Mouse (Mus musculus) megakaryocyte-erythroid progenitor cell, adult 5-6 weeks (primary cell): ENCODE results near the gene Trabd2b. TPM values are rescaled to one million over a fixed set of nuclear protein-coding genes. Genes with fewer than 3 reads are reported as not detected.

Experiments used
- ATAC-seq: replicated peaks from 2 replicates; pipeline ENCODE4 v1.8.0; 2016; ENCODE audit warnings: mild to moderate bottlenecking, inconsistent platforms; ENCODE audit not compliant: severe bottlenecking, poor library complexity, low FRiP score, low TSS enrichment
- total RNA-seq, 2 experiments: library from RNA; stranded (forward) in 1 of 2; stranded (reverse) in 1 of 2; fragments of 200-1000, 215-1000 nt in 1 of 2; fragments of >200 nt in 1 of 2; fragmentation: Nextera tagmentation in 1 of 2; gene quantifications; 2 replicates each; pipeline ENCODE4 v1.2.3; 2014 to 2017

Gene Trabd2b
- total RNA-seq, 2 experiments from 2014 or later = not detected

- ATAC-seq = no peak
Measured at GRCm38 (mm10) chr4:114518571-114518970, 112.0 kb downstream of the Trabd2b start.

GRCm38 (mm10) chr4:114519321-114519720 is 112.8 kb downstream of the Trabd2b start:
- ATAC-seq = no peak

GRCm38 (mm10) chr4:114519966-114520365 is 113.4 kb downstream of the Trabd2b start:
- ATAC-seq = no peak

DNA sequence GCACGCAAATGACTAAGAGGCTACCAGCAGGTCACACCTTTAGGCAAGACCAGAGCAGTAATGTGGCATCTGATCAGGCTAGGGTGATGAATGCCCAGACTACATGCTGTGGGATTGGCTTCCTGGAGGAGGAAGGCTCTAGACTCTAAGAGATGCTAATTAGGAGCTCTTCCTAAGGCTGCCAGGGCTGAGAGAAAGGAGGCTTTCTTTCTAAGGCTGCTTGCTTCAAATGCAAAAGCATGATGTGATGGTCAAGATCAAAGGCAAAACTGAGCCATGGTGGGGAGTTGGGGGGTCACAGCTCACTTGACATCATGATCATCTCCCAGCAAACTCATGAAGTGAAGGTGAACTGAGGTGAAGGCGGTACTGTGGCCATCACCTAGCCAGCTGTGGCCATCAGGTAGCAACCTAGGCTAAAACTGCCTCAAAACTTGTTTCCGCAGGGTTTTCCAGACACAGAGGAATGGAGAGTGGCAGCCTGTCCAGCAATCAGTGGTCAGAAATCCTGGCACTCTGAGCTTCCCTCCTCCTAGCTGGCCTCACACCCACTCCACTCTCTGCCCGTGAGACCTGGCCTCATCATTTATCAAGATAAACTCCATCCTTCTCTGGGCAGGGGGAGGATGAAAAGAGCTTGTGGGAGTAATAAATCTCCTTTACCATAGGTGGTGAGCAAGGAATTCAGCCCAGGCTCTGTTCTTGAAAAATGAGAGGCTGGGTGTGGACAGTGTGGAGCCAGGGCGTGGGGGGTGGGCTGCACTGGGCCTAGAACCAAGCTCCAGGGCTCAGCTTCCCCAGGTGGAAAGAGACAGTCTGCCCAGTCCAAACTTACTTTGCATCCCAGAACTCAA is 117.0 kb downstream of the Trabd2b start:
- ATAC-seq = no peak

- no peak for ATAC-seq
Measured at GRCm38 (mm10) chr4:114531591-114531990, 125.1 kb downstream of the Trabd2b start.

GRCm38 (mm10) chr4:114533894-114534754 is 127.6 kb downstream of the Trabd2b start:
- ATAC-seq = no peak

DNA sequence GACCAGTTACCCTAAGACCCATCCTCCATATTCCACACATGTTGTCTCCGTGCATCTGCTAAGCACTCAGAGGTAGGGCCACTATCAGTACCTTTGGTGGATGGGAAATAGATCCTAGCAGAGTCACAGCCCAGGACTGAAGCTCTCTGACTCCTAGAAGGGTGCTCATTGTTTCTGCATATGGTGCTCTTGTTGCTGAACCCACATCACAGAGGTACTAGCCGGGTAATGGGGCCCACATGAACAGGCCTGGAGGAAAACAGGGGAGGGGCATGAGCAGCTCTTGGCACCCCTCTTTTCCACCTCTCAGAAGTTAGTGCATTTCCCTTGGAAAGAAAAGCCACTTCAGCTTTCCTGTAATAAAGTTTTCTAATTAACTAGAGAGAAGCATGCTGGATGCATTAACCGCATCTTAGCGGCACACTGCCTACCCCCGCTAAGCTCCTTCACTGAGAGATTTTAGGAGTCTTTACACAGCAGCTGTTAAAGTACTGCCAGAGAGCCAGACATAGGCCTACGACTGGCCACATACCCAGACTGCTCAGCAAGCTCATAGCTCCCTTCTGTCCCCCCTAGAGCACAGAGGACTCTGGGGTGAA is 131.0 kb downstream of the Trabd2b start:
- ATAC-seq = no peak

GRCm38 (mm10) chr4:114540031-114540430 is 133.5 kb downstream of the Trabd2b start:
- ATAC-seq = no peak

DNA sequence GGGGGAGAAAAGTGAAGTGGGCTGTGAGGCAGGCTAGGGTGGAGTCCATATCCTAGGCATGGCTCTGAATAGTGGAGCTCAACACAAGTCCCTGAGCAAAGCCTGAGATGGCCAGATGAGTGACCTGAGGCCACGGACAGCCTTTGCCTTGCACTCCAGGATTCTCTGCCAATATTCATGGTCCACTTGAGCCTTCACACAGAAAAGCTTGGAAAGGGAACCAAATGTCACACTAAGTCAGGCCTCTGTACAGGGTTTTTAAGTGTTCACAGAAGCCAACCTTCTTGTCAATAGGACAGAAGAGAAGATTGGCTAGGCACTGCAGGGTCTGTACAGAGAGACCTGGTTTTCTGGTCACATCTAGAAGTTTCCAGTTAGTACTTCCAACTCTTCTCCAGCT is 134.7 kb downstream of the Trabd2b start:
- ATAC-seq = no peak

DNA sequence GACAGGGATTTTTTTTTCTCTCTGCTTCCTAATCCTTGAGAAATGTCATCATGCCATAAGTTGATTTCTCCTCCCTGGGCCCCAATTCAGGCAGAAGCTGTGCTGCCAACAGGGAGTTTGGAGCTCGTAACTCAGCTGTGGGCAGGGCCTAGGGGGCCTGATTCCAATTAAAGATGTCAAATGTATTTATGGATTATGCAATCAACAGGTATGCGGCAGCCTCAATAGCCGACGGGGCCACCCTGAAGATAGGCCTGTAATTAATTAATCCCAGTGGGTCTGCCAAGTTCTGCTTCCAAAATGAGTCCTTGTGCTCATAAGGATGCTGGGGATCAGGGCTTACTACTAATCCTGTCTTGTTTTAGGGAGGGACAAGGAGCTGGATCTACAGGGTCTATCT is 135.6 kb downstream of the Trabd2b start:
- no peak for ATAC-seq

DNA sequence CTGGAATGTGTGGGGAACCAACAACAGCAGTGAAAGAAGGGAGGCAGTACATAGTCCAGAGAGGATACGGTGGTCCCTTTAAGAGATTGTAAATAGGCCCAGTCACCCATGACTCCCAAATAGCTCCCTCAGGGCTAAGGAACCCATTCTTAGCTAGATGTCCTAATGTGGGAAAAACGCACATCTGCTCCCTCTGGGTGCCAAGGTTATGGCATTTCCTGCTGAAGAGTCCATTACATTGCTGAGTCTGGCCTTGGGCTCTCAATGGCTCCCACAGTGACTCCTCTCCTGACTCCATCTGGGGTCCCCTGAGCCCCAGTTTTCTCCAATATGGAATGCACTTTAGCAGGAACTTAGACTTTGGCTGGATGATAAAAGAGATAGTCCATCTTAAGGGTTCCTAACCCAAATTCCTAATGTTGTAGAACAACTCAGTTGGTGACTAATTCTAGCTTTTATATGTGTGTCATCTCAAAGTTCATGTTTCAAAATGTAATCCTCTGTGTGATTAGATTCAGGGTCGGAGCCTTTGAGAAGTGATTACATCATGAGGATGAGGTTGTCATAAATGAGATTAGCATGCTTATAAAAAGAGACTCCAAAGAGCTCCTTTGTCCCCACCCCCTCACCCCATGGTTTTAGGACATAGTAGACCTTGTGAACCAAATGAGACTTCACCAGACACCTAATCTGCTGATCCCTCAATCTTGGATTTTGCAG is 139.1 kb downstream of the Trabd2b start:
- ATAC-seq = no peak

DNA sequence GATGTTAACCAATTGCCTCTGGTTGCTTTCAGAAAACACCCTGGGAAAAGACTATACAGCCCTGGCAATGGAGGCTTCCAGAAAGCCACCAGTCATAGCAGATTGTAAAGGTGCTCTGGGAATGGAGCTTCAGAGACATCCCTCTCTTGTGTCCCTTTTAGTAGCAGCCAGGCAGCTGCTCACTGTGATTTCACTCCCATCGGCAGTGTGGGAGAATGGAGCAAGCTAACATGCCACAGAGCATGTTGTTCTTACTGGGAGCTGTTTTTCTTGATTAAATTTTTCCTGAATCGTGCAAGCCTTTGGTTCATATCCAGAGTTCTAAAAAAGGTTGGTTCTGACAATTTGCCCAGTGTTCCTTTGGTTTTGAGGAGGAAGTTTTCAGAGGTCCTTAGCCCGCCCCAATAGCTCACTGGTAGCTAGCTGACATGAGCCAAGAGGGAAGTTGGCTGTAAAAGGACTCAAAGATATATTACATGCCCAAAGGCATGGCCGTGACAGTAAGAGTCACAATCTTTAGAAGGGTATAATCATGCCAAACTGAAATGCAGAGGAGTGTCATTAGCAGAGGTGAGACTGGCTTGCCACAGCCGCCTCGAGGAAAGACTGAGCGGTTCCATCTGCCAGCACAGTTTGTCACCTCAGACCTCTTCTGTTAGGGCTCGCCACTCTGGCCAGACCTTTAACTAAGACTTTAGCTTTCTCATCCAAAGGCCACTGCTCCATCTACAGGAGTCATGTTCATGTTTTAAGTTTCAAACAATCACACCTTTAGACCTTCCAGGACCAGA is 141.3 kb downstream of the Trabd2b start:
- ATAC-seq = no peak

GRCm38 (mm10) chr4:114549487-114549886 is 143.0 kb downstream of the Trabd2b start:
- peak; percentile 57; the same call in 1 of the 2 replicates for ATAC-seq

DNA sequence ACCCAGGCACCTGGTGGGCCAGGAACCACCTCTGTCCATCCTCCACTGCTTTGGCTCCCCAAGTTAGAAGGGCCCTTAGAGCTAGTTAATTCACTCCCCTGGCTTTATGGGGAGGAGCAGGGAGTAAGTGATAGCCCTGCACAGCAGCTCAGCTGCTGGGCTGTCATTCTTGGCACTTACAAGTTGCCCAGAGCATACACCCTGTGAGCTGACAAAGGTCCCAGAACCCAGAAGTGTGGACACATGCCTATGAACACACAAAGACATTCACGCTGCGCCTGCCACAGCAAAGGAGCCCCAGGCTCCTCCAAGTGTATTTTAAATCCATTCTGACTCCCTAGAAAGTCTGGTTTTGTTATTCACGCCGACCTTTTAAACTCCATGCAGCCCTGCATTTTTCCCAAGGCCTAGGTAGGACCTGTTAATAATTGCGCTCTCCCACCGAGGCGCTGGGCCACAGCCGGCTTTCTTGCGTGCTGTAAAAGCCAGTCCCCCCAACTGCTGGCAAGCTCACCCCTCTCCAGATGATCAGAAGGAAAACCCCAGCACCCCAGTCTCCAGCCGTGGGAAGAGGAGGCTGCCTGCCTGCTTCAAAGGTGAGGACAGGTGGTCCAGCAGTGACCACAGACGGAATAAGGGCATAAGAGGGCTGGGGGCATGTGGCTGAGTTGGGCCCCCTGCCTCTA is 144.1 kb downstream of the Trabd2b start:
- no peak for ATAC-seq

GRCm38 (mm10) chr4:114556880-114557279 is 150.4 kb downstream of the Trabd2b start:
- no peak for ATAC-seq

GRCm38 (mm10) chr4:114557731-114558130 is 151.2 kb downstream of the Trabd2b start:
- ATAC-seq = no peak

- ATAC-seq = no peak
Measured at GRCm38 (mm10) chr4:114558487-114558886, 152.0 kb downstream of the Trabd2b start.

GRCm38 (mm10) chr4:114560638-114561216 is 154.2 kb downstream of the Trabd2b start:
- ATAC-seq = no peak
